Mouse (Mus musculus) kidney, adult 18-20 months (tissue): Measurements from ENCODE around the gene Mtch1.

Source experiments
- DNase-seq: peaks from one replicate; pipeline ENCODE4 v3.0.0; 2021

Mtch1 gene

GRCm38 (mm10) chr17:29305058-29305806, 42.5 kb downstream of the Mtch1 start:
- peak; percentile 53 for DNase-seq

- no peak for DNase-seq
Measured at GRCm38 (mm10) chr17:29304376-29305057, 43.2 kb downstream of the Mtch1 start.

GRCm38 (mm10) chr17:29303856-29304255, 43.9 kb downstream of the Mtch1 start:
- no peak for DNase-seq

- no peak for DNase-seq
Measured at GRCm38 (mm10) chr17:29303087-29303486, 44.6 kb downstream of the Mtch1 start.

- DNase-seq = no peak
Measured at GRCm38 (mm10) chr17:29302149-29302548, 45.6 kb downstream of the Mtch1 start.

GRCm38 (mm10) chr17:29301421-29301820, 46.3 kb downstream of the Mtch1 start:
- DNase-seq = no peak

- no peak for DNase-seq
Measured at GRCm38 (mm10) chr17:29300926-29301325, 46.8 kb downstream of the Mtch1 start.

- no peak for DNase-seq
Measured at GRCm38 (mm10) chr17:29299282-29299681, 48.5 kb downstream of the Mtch1 start.

GRCm38 (mm10) chr17:29297813-29298212, 49.9 kb downstream of the Mtch1 start:
- DNase-seq = no peak

GRCm38 (mm10) chr17:29297321-29297720, 50.4 kb downstream of the Mtch1 start:
- DNase-seq = no peak

- no peak for DNase-seq
Measured at GRCm38 (mm10) chr17:29295835-29296234, 51.9 kb downstream of the Mtch1 start.

- peak; percentile 37 for DNase-seq
Measured at GRCm38 (mm10) chr17:29293807-29294605, 53.7 kb downstream of the Mtch1 start.

GRCm38 (mm10) chr17:29292996-29293395, 54.7 kb downstream of the Mtch1 start:
- DNase-seq = no peak

GRCm38 (mm10) chr17:29291793-29292192, 55.9 kb downstream of the Mtch1 start:
- no peak for DNase-seq

GRCm38 (mm10) chr17:29282216-29282952, 65.3 kb downstream of the Mtch1 start:
- no peak for DNase-seq
